ENCODE assay signal across 8 mouse cellular contexts in the genomic region with DNA sequence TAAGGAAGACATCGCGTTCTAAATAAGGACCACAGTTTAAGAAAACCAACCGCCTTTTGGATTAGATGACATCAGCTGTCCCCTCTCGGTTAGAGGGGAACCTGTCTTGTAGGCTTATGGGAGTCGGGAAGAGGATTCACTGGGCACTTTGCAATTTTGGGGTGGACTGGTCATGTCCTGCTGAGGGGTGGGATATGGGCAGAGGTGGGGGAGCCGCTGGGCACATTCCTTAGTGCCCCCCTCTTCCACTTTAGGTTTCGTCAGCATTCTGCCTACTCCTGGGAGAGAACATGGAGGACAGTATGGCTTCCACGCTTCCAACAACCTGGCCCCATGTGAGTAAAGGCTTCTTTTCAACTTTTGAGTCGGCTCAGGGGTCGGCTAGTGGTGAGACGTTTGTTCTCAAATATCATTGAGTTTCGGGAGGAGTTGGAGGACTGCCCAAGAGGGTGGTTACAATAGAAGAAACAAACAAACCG. TPM values are rescaled to one million over a fixed set of nuclear protein-coding genes. Genes with fewer than 3 reads are reported as not detected.
A peak's percentile ranks its signal among the peaks of the same experiment; 100 is the strongest.
DNase-seq lines count a peak whose midpoint lies in the region; TF ChIP-seq lines count a peak whose summit lies in the region.

No protein-coding gene starts in this region.

- peak overlapping the region; percentile 65 for H3K27ac ChIP-seq in cortical plate, adult 2 months (ENCODE audit: insufficient read depth, low read length)
- peak overlapping the region; percentile 88 for H3K27ac ChIP-seq in limb, embryonic 10.5 days
- peak overlapping the region; percentile 90 for H3K27ac ChIP-seq in midbrain, embryonic 10.5 days (replicated peaks)

- no peak for TF ChIP-seq CTCF in C2C12 (IDR thresholded peaks at IDR 0.05; ENCODE audit: control insufficient read depth, insufficient read depth, insufficient read length)
- no peak for TF ChIP-seq CTCF in cortical plate, adult 2 months (IDR thresholded peaks at IDR 0.05; ENCODE audit: extremely low read depth, insufficient read depth, low read length)

- H3K79me2 ChIP-seq in C2C12 (ENCODE audit: control insufficient read depth, insufficient read depth) = no peaks in the 10 kb centered on the region

- no peaks in the 10 kb centered on the region for H3K79me3 ChIP-seq in C2C12 (ENCODE audit: low read depth)

- intact Hi-C loops in heart, postnatal 14 days (cut with DNase I) = loop anchor here (5.0 kb wide), 1 partner anchor 47 kb away; the partner anchor contains the start of gene Zfp128

- 43% methylated on average over 13 of the region's 13 CpGs for WGBS in limb, embryonic 10.5 days
- WGBS in midbrain, embryonic 10.5 days = 45% methylated on average over 13 of the region's 13 CpGs

- H3K9me3 ChIP-seq in limb, embryonic 10.5 days (replicated peaks) = peaks cover 15% of the 10 kb centered on the region
- peaks cover 59% of the 10 kb centered on the region for H3K9me3 ChIP-seq in midbrain, embryonic 10.5 days (replicated peaks)

- peak overlapping the region; percentile 39 for H3K4me3 ChIP-seq in C2C12 (ENCODE audit: insufficient read depth, poor library complexity, severe bottlenecking)
- peak overlapping the region; percentile 78 for H3K4me3 ChIP-seq in cortical plate, adult 2 months (ENCODE audit: insufficient read depth, low read length)
- peak overlapping the region; percentile 64 for H3K4me3 ChIP-seq in limb, embryonic 10.5 days
- H3K4me3 ChIP-seq in midbrain, embryonic 10.5 days = peak overlapping the region; percentile 64

- no peaks in the 10 kb centered on the region for H3K4me1 ChIP-seq in cortical plate, adult 2 months (ENCODE audit: control insufficient read depth, insufficient read depth, low read length)
- 0 out of 2 replicates have a peak, but pooled peaks cover 2% of the 10 kb centered on the region for H3K4me1 ChIP-seq in limb, embryonic 10.5 days
- H3K4me1 ChIP-seq in midbrain, embryonic 10.5 days = 0 out of 2 replicates have a peak, but pooled peaks cover 4% of the 10 kb centered on the region

- DNase-seq in cerebellum, adult 11-12 months = peak; percentile 49
- no peak for DNase-seq in cerebellum, adult 8-10 months
- DNase-seq in heart, postnatal 14 days = peak; percentile 8 to 48
- peak; percentile 49 for DNase-seq in limb, embryonic 10.5 days (ENCODE audit: low spot score)
- DNase-seq in midbrain, embryonic 10.5 days (ENCODE audit: low spot score) = no peak
- DNase-seq in embryo, embryonic 11 days = no peak

- peak overlapping the region; percentile 31 for H3ac ChIP-seq in C2C12 (ENCODE audit: control insufficient read depth, insufficient read length, low read depth)

- peaks cover 19% of the 10 kb centered on the region for H3K36me3 ChIP-seq in C2C12 (ENCODE audit: control insufficient read depth, insufficient read depth)
- peaks cover 44% of the 10 kb centered on the region for H3K36me3 ChIP-seq in limb, embryonic 10.5 days
- peaks cover 44% of the 10 kb centered on the region for H3K36me3 ChIP-seq in midbrain, embryonic 10.5 days

- TF ChIP-seq POLR2A in cortical plate, adult 2 months (IDR thresholded peaks at IDR 0.05; ENCODE audit: extremely low read depth, insufficient read depth, low read length) = no peak

- H3K27me3 ChIP-seq in C2C12 (ENCODE audit: control insufficient read depth, insufficient read depth, insufficient read length) = no peaks in the 10 kb centered on the region
- no peaks in the 10 kb centered on the region for H3K27me3 ChIP-seq in limb, embryonic 10.5 days (ENCODE audit: low read depth, poor library complexity, severe bottlenecking)
- H3K27me3 ChIP-seq in midbrain, embryonic 10.5 days (ENCODE audit: low read depth, poor library complexity, severe bottlenecking) = no peaks in the 10 kb centered on the region

TF ChIP-seq in C2C12, 6 proteins besides CTCF, POLR2A, EP300 and RAD21:
- no peak for TF ChIP-seq FOSL1 (IDR thresholded peaks at IDR 0.05; ENCODE audit: insufficient read depth, low read length, poor library complexity, severe bottlenecking)
- TF ChIP-seq MYOD1 (IDR thresholded peaks at IDR 0.05; ENCODE audit: control insufficient read depth, insufficient read length, low read depth) = no peak
- TF ChIP-seq MAX (IDR thresholded peaks at IDR 0.05) = no peak
- TF ChIP-seq MYOG (IDR thresholded peaks at IDR 0.05; ENCODE audit: control insufficient read depth, extremely low read depth, insufficient read length) = no peak
- TF ChIP-seq USF1 (IDR thresholded peaks at IDR 0.05; ENCODE audit: low read depth) = no peak
- TF ChIP-seq CEBPB (IDR thresholded peaks at IDR 0.05; ENCODE audit: low read depth) = no peak
TF ChIP-seq in C2C12: peak in this region for 0.

RNA-seq across cellular contexts. Expression of gene Zfp110, which starts 0.7 kb away (rescaled TPM):
- 5.6 TPM for polyA plus RNA-seq in C2C12 (2012; fragmentation: generic; extraction: Trizol)
- 7.8 and 8.6 TPM in 2 replicates for polyA plus RNA-seq in cortical plate, adult 2 months (2012; rRNA removed)
- 10 to 100 TPM; 15.1 to 17.3 TPM for total RNA-seq in heart, postnatal 14 days (2021)
- 30.4 and 32.6 TPM in 2 replicates for polyA plus RNA-seq in limb, embryonic 10.5 days (2016; fragmentation: Nextera tagmentation; extraction: Ambion mirVana)
- 28.3 and 34.0 TPM in 2 replicates for polyA plus RNA-seq in midbrain, embryonic 10.5 days (2016; fragmentation: Nextera tagmentation; extraction: Ambion mirVana)

RNA-seq across cellular contexts. Expression of gene Zfp329, which starts 16.6 kb away (rescaled TPM):
- polyA plus RNA-seq in C2C12 (2012; fragmentation: generic; extraction: Trizol) = 0.75 TPM
- 15.9 and 19.1 TPM in 2 replicates for polyA plus RNA-seq in cortical plate, adult 2 months (2012; rRNA removed)
- total RNA-seq in heart, postnatal 14 days (2021) = 1 to 10 TPM; 8.6 to 9.3 TPM
- polyA plus RNA-seq in limb, embryonic 10.5 days (2016; fragmentation: Nextera tagmentation; extraction: Ambion mirVana) = 14.8 and 16.8 TPM in 2 replicates
- 17.3 and 20.4 TPM in 2 replicates for polyA plus RNA-seq in midbrain, embryonic 10.5 days (2016; fragmentation: Nextera tagmentation; extraction: Ambion mirVana)

RNA-seq across cellular contexts. Expression of gene Zscan18, which starts 31.8 kb away (rescaled TPM):
- 0.05 TPM for polyA plus RNA-seq in C2C12 (2012; fragmentation: generic; extraction: Trizol)
- polyA plus RNA-seq in cortical plate, adult 2 months (2012; rRNA removed) = 16.3 and 17.8 TPM in 2 replicates
- 1 to 10 TPM; 1.4 TPM for total RNA-seq in heart, postnatal 14 days (2021)
- 13.8 and 15.7 TPM in 2 replicates for polyA plus RNA-seq in limb, embryonic 10.5 days (2016; fragmentation: Nextera tagmentation; extraction: Ambion mirVana)
- polyA plus RNA-seq in midbrain, embryonic 10.5 days (2016; fragmentation: Nextera tagmentation; extraction: Ambion mirVana) = 10.4 and 13.7 TPM in 2 replicates

RNA-seq across cellular contexts. Expression of gene Zfp128, which starts 45.7 kb away (rescaled TPM):
- polyA plus RNA-seq in C2C12 (2012; fragmentation: generic; extraction: Trizol) = 0.92 TPM
- polyA plus RNA-seq in cortical plate, adult 2 months (2012; rRNA removed) = 5.2 and 5.4 TPM in 2 replicates
- 1 to 10 TPM; 3.9 to 4.0 TPM for total RNA-seq in heart, postnatal 14 days (2021)
- polyA plus RNA-seq in limb, embryonic 10.5 days (2016; fragmentation: Nextera tagmentation; extraction: Ambion mirVana) = 5.0 and 7.4 TPM in 2 replicates
- 5.5 and 5.7 TPM in 2 replicates for polyA plus RNA-seq in midbrain, embryonic 10.5 days (2016; fragmentation: Nextera tagmentation; extraction: Ambion mirVana)

Comparison
In these comparisons a context has a peak if more than half of its experiments do, and no peak if none do; other contexts are left out.
1. DNase-seq: peak in cerebellum, adult 11-12 months (single experiment), heart, postnatal 14 days (2 of 2) and limb, embryonic 10.5 days (single experiment); none in cerebellum, adult 8-10 months (single experiment), midbrain, embryonic 10.5 days (single experiment) and embryo, embryonic 11 days (single experiment).
2. RNA of gene Zscan18, which starts 31.8 kb away (polyA plus RNA-seq): 16.3 to 17.8 TPM in cortical plate, adult 2 months, 13.8 to 15.7 TPM in limb, embryonic 10.5 days and 10.4 to 13.7 TPM in midbrain, embryonic 10.5 days; 0.05 TPM in C2C12 (single experiment); every median in the first group is over 10 times any median in the second.
3. Peak in every context shown above with its lines, with median percentiles within 50 percentile points of each other: H3K4me3 ChIP-seq and H3K27ac ChIP-seq.